Comparison of ENCODE assay signal across 8 mouse cellular contexts in genomic region chr5:31452886-31453410, GRCm38 (mm10). TPM values are rescaled to one million over a fixed set of nuclear protein-coding genes. Genes with fewer than 3 reads are reported as not detected.
DNase-seq lines count a peak whose midpoint lies in the region; ATAC-seq lines count a peak whose summit lies in the region.
"Had no signal": no experiment of that assay in that cellular context is flagged by ENCODE, and none has a peak within 500 bp of the region (broad histone marks: within the 10 kb centered on the region; RNA-seq: fewer than 3 reads in every experiment).

No protein-coding gene starts in this region.

- H3K27ac ChIP-seq in hindbrain, embryonic 16.5 days (ENCODE audit: low read depth, low read length) = no peak overlapping the region

- no peaks in the 10 kb centered on the region for H3K9me3 ChIP-seq in hindbrain, embryonic 16.5 days (ENCODE audit: control insufficient read depth, low read length)

- peaks cover 14% of the 10 kb centered on the region for H3K4me1 ChIP-seq in hindbrain, embryonic 16.5 days (ENCODE audit: control insufficient read depth, insufficient read depth, low read depth, low read length)

- H3K4me2 ChIP-seq in hindbrain, embryonic 16.5 days (ENCODE audit: low read length) = peak overlapping the region; percentile 83

- DNase-seq in retina, embryonic 14.5 days (ENCODE audit: low spot score) = peak; percentile 5
- no peak for DNase-seq in retina, postnatal 1 day
- peak; percentile 10 for DNase-seq in c-Kit-positive CD71-positive TER-119-positive erythroid progenitor cells, embryonic 14.5 days (ENCODE audit: low spot score)
- DNase-seq in neural tube, embryonic 10.5 days (ENCODE audit: extremely low spot score, low spot score) = peak; percentile 23
- DNase-seq in left cerebral cortex, adult 11 months (ENCODE audit: low spot score) = no peak
- no peak for DNase-seq in cerebellum, adult 9-11 months

- H3K36me3 ChIP-seq in hindbrain, embryonic 16.5 days (ENCODE audit: control insufficient read depth, insufficient read depth, low read length) = no peaks in the 10 kb centered on the region

- 15% methylated on average over 7 of the region's 7 CpGs for WGBS in hindbrain, embryonic 16.5 days

- H3K9ac ChIP-seq in hindbrain, embryonic 16.5 days (ENCODE audit: low read depth, low read length) = peak overlapping the region; percentile 67

- H3K4me3 ChIP-seq in hindbrain, embryonic 16.5 days (ENCODE audit: low read length) = peak overlapping the region; percentile 54

- no peak for ATAC-seq in hindbrain, embryonic 16.5 days

- H3K27me3 ChIP-seq in hindbrain, embryonic 16.5 days (replicated peaks; ENCODE audit: control insufficient read depth, insufficient read depth, low read length) = no peaks in the 10 kb centered on the region

RNA-seq across cellular contexts. Expression of gene Zfp512, which starts 0.7 kb away (rescaled TPM):
- 112 and 122 TPM in 2 replicates for polyA plus RNA-seq in hindbrain, embryonic 16.5 days (2015; fragmentation: Nextera tagmentation; extraction: Ambion mirVana)

RNA-seq across cellular contexts. Expression of gene 4930548H24Rik, which starts 32.6 kb away (rescaled TPM):
- 0.09 TPM in 1 of 2 replicates, not detected in the other for polyA plus RNA-seq in hindbrain, embryonic 16.5 days (2015; fragmentation: Nextera tagmentation; extraction: Ambion mirVana)
- polyA plus RNA-seq: large intestine, adult 2 months had no signal

RNA-seq across cellular contexts. Expression of gene Gpn1, which starts 41.6 kb away (rescaled TPM):
- 85.4 and 92.1 TPM in 2 replicates for polyA plus RNA-seq in hindbrain, embryonic 16.5 days (2015; fragmentation: Nextera tagmentation; extraction: Ambion mirVana)

Comparison
In these comparisons a context has a peak if more than half of its experiments do, and no peak if none do; other contexts are left out.
1. DNase-seq: peak in retina, embryonic 14.5 days (single experiment), c-Kit-positive CD71-positive TER-119-positive erythroid progenitor cells, embryonic 14.5 days (single experiment) and neural tube, embryonic 10.5 days (single experiment); none in retina, postnatal 1 day (single experiment), left cerebral cortex, adult 11 months (single experiment) and cerebellum, adult 9-11 months (single experiment).